Mouse (Mus musculus) liver, adult 2 months (tissue): Measurements from ENCODE around the gene Cpne6.

Experiments used
- CTCF ChIP-seq: fragments of 200-500 bp; IDR thresholded peaks from 2 replicates; pipeline ENCODE4 v1.5.1; 2011; ENCODE audit warnings: low read depth, low read length, control low read depth
- POLR2A ChIP-seq: fragments of 200-500 bp; IDR thresholded peaks from 2 replicates; pipeline ENCODE4 v1.6.1; 2011; ENCODE audit warnings: low read length, control low read depth; ENCODE audit not compliant: insufficient read depth; ENCODE audit errors: extremely low read depth

DNA sequence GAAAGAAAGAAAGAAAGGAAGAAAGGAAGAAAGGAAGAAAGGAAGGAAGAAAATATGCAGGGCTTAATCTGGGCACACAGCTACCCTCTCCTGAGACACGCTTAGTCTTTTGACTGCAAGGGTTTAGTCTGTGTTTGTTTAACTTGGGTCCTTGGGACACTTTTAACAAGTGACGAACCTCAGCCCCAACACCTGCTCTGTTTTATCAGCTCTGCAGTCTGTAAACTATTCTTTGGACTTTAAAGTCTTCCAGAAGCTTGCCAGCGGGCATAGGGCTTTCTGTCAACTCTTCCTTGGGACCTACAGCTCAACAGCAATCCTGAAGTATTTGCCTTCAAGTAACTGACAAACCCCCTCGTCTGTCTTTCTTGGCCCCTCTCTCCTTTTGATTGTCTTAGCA lies 48.5 kb upstream of the Cpne6 start:
- no peak for TF ChIP-seq CTCF
- TF ChIP-seq POLR2A, result no peak
